Mouse (Mus musculus) cerebral cortex, adult 2 months (tissue): Measurements from ENCODE around the gene Cntd1.

ENCODE experiments used
- WGBS: fragments of 180-500 bp; shearing (Covaris S2); methylation state at CpG from one replicate; pipeline ENCODE4 v1.1.7; 2018; 5-methylcytosine and 5-hydroxymethylcytosine counted together

The Cntd1 gene

GRCm38 (mm10) chr11:101278223-101279192, at the start of gene Cntd1, which contains the start of gene Coa3:
Gene Cntd1, plus strand, starts transcription at chr11:101279012.
Gene Coa3, minus strand, starts transcription at chr11:101279114.
- 7% methylated on average over 45 of the region's 45 CpGs for WGBS

DNA sequence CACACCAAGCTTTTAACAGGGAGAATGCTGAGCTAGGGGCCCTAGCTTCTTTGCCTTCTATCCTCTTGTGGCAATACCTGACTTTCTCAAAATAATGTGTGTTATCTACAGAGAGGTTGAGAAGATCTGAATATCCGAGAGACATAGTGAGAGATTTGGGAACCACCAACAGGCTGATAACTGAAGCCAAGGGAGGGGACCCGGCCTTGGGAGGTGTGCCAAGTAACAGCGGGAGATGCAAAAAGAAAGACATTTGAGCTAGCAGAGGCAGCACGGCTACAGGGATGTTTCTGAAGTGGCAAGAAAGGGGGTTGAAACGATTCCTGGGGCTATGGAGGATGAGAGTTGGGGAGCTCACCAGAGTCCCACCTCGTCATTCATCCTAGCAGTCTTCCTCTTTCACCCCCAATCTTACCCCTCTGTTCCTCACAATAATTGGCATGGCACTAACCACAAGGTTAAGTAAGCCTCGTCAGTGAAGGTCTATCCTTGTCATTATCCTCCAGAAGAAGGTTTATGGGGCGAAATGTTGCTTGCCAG, 49.4 kb upstream of the Cntd1 start:
- whole genome bisulfite sequencing: 32% methylated on average over 8 of the region's 8 CpGs

- 36% methylated on average over 2 of the region's 2 CpGs for WGBS
Measured at GRCm38 (mm10) chr11:101230061-101230511, 48.7 kb upstream of the Cntd1 start.

DNA sequence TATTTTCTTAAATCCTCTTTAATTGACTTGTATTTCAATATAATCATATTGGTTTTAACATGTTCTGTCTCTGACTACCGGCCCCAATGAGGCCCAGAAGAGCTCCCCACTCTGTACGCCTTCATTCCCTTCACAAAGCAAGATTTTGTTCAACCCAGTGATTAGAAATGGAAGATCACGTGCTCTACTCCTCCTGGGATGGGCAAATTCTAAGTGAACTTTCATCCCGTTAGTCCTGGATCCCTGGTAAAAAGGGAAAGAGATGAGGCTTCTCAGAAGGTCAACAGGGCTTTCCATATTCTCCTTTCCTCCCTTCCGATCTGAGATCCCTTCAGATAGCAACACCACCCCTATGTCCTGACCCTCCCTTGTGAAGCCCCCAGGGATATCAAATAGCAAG, 48.3 kb upstream of the Cntd1 start:
- 47% methylated on average over 5 of the region's 5 CpGs for WGBS

- 16% methylated on average over 18 of the region's 18 CpGs for WGBS
Measured at GRCm38 (mm10) chr11:101230991-101231871, 47.6 kb upstream of the Cntd1 start.

GRCm38 (mm10) chr11:101232010-101232839, 46.6 kb upstream of the Cntd1 start:
- 57% methylated on average over 6 of the region's 6 CpGs for WGBS

DNA sequence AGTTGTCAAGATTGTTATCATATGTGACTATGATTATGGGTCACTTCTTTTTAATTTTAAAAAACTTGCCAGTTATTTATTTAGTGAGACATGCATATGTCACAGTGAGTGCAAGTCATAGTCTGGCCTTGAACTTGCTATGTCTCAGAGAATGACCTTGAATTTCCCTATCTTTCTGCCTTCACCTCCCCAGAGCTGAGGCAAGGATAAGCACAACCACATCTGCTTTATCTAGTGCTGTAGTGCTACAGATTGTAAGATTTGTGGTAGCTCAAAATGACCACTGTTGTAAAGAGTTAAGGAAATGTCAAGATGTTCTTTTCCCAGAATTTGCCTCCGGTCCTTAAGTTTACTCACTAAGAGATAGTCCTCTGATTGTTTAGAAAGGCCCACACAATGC, 45.6 kb upstream of the Cntd1 start:
- WGBS: 94% methylated on average over 1 of the region's 1 CpGs

DNA sequence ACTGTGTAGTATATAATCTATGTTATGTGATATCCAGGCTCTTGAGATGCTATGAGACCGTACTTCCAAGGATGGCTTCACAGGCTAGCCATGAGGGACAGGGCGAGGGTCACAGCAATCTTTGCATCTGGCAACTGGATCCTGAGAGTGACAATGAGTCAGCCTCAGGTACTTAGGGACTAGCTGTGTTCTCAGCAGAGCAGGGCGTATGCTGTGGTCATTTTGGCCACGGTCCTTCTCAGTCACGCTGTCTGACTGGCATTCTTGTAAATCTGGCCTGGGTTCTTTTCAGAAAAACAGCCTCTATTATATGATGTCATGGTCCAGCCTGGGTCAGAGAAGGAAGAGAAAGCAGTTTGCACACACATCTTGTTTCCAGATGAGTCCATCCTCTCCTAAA, 42.0 kb upstream of the Cntd1 start:
- WGBS: 97% methylated on average over 5 of the region's 5 CpGs

DNA sequence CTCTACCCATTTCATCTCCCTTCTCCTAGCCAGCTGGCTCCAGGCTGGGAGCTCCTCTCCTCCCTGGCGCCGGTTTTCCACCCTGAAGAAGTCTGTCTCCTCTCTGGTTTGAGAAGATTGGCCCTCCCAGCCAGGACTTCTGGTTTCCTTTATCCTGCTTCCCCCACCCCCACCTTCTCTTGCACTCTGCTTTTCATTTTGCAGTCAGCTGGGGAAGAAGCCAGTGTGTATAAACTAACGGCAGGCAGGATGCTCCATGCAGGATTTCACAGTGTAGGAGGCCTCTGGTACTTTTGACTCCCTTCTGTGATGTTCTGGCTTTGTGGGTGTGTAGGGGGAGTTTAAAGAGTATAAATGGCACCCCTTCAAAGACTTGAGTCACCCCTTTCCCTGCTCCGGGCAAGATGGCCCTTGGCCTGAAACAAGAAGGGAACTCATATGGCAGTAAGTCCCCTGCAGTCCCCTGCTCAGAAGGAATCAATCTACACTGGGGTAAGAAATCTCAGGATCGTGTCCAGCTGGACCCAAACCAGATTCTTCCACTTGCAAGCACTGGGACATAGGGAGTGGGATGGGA, 40.7 kb upstream of the Cntd1 start:
- 21% methylated on average over 5 of the region's 5 CpGs for WGBS

DNA sequence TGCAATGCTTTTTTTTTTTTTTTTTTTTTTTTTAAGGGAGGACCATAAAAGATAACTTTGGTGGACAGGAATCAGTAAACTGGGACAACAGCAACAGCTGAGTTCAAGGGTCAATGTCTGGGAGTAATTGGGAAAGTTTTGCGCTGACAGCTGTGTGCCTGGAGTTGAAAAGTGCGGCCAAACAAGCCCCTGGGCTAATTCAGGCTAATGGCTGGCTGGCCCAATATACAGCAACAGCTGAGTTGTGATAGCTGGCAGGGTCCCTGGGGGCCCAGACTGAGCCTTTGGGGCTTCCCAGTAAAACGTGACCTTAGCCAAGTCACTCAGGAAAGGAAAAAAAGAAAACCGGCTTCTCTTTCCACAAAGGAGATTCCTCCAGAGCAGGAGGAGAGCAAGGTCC, 33.7 kb upstream of the Cntd1 start:
- WGBS: 77% methylated on average over 4 of the region's 4 CpGs

DNA sequence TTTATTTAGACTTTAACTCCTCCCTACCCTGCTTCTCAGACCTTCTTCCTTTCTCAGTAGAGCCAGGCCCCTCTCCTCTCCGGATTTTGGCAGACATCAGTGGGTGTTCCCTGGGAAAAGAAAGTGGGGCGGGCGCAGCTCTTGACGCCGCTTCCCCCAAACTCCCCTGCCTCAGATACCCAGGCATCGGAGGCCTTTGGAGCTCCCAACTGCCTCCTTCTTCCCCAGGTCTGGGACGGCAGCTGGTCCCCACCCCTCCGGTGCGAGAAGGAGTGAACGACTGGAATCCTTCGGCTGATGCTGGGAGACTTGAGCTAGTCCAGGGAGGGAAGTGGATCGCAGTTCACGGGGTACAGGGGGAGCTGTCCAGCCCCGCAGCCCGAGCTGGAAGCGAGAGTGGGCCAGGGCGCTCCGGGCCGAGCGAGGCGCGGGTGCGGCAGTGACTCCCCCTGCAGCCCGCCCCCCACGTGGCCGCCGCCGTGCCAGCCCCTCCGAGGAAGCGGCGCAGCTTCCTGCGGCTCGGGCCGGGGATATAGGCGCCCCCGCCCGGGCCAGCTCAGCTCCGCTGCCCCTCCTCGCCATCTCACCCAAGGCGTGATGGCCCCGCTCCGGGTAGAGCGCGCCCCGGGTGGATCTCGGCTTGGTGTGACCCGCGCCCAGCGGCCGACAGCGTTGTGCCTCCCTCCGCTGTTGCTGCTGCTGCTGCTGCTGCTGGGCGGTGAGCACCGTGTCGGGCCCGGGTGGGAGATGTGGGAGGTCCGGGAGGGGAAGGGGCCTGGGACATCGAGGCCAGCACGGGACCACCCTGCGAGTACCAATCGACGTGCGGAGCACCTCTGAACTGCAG, 32.7 kb upstream of the Cntd1 start, which contains the start of gene Ramp2:
Ramp2 (plus strand) TSS at position 174 of the 847 bp plus-strand sequence.
- WGBS: 1% methylated on average over 63 of the region's 63 CpGs

- WGBS: 20% methylated on average over 7 of the region's 7 CpGs
Measured at GRCm38 (mm10) chr11:101246702-101247012, 32.2 kb upstream of the Cntd1 start.

DNA sequence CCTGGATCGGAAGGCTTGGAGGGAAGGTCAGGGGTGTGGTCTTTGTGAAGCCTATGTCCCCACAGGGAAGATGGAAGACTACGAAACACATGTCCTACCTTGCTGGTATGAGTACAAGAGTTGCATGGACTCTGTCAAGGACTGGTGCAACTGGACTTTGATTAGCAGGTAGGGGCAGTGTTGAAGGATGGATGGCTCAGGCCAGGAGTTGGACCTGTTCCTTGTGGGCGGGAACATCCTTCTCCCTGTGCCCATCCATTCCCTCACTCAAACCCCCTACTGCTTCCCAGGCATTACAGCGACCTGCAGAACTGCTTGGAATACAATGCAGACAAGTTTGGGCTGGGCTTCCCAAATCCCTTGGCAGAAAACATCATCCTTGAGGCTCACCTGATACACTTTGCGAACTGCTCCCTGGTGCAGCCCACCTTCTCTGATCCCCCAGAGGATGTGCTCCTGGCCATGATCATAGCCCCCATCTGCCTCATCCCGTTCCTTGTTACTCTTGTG, 31.2 kb upstream of the Cntd1 start:
- WGBS: 85% methylated on average over 6 of the region's 6 CpGs

- WGBS: 37% methylated on average over 14 of the region's 14 CpGs
Measured at GRCm38 (mm10) chr11:101248258-101248994, 30.4 kb upstream of the Cntd1 start.

DNA sequence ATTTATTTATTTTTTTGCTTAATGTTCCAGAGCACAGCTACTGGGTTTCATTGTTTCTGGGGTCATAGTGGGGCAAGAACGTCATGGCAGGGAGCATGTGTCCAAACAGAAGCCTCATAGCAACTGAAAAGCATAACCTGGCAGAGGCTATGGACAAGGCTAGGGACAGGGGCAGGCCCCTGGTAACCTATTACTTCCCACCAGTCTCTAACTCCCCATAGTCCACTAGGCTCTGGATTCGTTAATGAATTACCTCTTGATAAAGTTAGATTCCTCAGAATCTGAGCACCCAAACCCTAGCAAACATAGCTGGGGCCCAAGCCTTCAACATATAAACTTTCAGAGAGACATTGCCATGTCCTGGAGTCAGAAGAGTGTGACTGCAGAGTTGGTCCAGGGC, 27.8 kb upstream of the Cntd1 start:
- 76% methylated on average over 2 of the region's 2 CpGs for WGBS

DNA sequence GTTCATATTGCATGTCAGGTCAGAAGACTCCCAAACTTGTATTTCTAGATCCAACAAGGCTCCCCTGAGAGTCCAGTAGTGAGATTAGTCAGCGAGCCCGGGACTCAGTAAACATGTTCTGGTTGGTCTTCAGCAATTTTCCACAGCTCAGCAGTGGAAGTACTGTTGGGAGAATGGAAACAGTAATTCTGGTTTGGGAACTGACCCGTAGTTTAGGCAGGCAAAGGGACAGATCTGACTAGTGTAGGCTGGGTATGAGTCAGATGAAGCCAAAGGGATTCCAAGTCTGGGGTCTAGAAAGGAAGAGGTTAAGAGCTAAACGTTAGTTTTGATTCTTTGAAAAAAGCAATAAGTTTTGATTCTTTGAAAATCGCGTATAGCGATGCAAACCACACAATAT, 25.9 kb upstream of the Cntd1 start:
- WGBS: 5% methylated on average over 7 of the region's 7 CpGs

DNA sequence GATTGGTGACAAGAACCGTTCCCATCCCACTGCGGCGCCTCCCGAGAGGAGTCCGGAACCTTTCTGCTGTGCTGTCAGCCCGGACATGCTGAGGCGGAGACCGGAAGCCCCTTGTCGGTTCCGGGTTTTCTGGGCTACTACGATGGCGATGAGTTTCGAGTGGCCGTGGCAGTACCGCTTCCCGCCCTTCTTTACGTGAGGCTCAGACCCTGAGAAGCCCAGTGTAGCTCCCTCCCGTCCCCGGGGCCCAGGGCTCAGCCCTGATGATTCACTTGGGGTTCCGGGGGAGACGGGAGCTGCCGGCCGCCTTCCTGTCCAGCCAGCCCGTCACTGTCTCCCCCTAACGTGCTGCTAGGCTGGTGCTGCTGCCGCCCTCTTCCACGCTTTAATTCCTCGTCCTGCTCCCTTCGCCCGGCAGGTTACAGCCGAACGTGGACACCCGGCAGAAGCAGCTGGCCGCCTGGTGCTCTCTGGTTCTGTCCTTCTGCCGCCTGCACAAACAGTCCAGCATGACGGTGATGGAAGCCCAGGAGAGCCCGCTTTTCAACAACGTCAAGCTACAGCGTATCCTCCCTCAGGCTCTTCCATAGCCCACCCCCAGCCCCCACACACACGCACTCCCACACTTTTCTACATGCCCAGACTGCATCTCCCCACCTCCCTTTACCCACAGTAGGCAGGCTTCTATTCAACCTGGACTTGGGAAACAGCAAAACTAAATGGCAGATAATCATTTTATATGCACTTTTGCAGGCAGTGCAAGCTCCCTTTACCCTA, 25.0 kb upstream of the Cntd1 start, which contains the start of gene Vps25:
Vps25 (plus strand) TSS at position 95 of the 777 bp plus-strand sequence.
- WGBS: under 1% methylated on average over 40 of the region's 40 CpGs
